Mouse (Mus musculus): ENCODE measurements around the gene Parvb. TPM values are rescaled to one million over a fixed set of nuclear protein-coding genes. Genes with fewer than 3 reads are reported as not detected.

Gene Parvb
- polyA plus RNA-seq, 1 experiment from 2014 or later: 9.5 TPM

GRCm38 (mm10) chr15:84207327-84207726 is 24.5 kb upstream of the Parvb start:
- no peak for ATAC-seq (ENCODE audit: low FRiP score)
- 94% methylated on average over 4 of the region's 4 CpGs for WGBS
- H3K9ac ChIP-seq (ENCODE audit: low read depth, low read length): no peak overlapping the region

GRCm38 (mm10) chr15:84209517-84210412 is 22.1 kb upstream of the Parvb start:
- no peak for DNase-seq (ENCODE audit: low spot score)
- Histone ChIP-seq H3K4me1 (replicated peaks; ENCODE audit: control insufficient read depth, insufficient read depth, low read length) (no peaks in the 10 kb centered on the region; the same call in 1 of the 2 replicates), H3K4me3 (ENCODE audit: low read depth, low read length) (no peak overlapping the region), H3K9ac (ENCODE audit: low read depth, low read length) (no peak overlapping the region), H3K9me3 (ENCODE audit: control insufficient read depth, low read length) (no peaks in the 10 kb centered on the region), H3K27me3 (ENCODE audit: control insufficient read depth, insufficient read depth, low read length) (no peaks in the 10 kb centered on the region), H3K27ac (ENCODE audit: low read depth, low read length) (no peak overlapping the region), H3K36me3 (ENCODE audit: control insufficient read depth, insufficient read depth, low read length) (peaks cover 11% of the 10 kb centered on the region), H3K4me2 (replicated peaks; ENCODE audit: low read depth, low read length) (no peak overlapping the region)
- ATAC-seq (ENCODE audit: low FRiP score): no peak
- WGBS: 87% methylated on average over 11 of the region's 11 CpGs

More at GRCm38 (mm10) chr15:84207327-84207726, 24.5 kb upstream of the Parvb start:
- Histone ChIP-seq H3K4me1 (replicated peaks; ENCODE audit: control insufficient read depth, insufficient read depth, low read length) (no peaks in the 10 kb centered on the region), H3K36me3 (ENCODE audit: control insufficient read depth, insufficient read depth, low read length) (peaks cover 11% of the 10 kb centered on the region), H3K27ac (ENCODE audit: low read depth, low read length) (no peak overlapping the region), H3K4me3 (ENCODE audit: low read depth, low read length) (no peak overlapping the region), H3K9me3 (ENCODE audit: control insufficient read depth, low read length) (no peaks in the 10 kb centered on the region), H3K27me3 (ENCODE audit: control insufficient read depth, insufficient read depth, low read length) (no peaks in the 10 kb centered on the region), H3K4me2 (replicated peaks; ENCODE audit: low read depth, low read length) (no peak overlapping the region)
- no peak for DNase-seq (ENCODE audit: low spot score)

GRCm38 (mm10) chr15:84210461-84210860 is 21.4 kb upstream of the Parvb start:
- no peak for DNase-seq (ENCODE audit: low spot score)
- WGBS: 94% methylated on average over 13 of the region's 13 CpGs
- H3K4me3 ChIP-seq (ENCODE audit: low read depth, low read length): no peak overlapping the region
- H3K9ac ChIP-seq (ENCODE audit: low read depth, low read length): no peak overlapping the region
- H3K9me3 ChIP-seq (ENCODE audit: control insufficient read depth, low read length): no peaks in the 10 kb centered on the region
- H3K4me2 ChIP-seq (replicated peaks; ENCODE audit: low read depth, low read length): no peak overlapping the region
- no peak for ATAC-seq (ENCODE audit: low FRiP score)
- H3K4me1 ChIP-seq (replicated peaks; ENCODE audit: control insufficient read depth, insufficient read depth, low read length): no peaks in the 10 kb centered on the region; the same call in 1 of the 2 replicates
- no peak overlapping the region for H3K27ac ChIP-seq (ENCODE audit: low read depth, low read length)
- H3K36me3 ChIP-seq (ENCODE audit: control insufficient read depth, insufficient read depth, low read length): peaks cover 11% of the 10 kb centered on the region
- H3K27me3 ChIP-seq (ENCODE audit: control insufficient read depth, insufficient read depth, low read length): no peaks in the 10 kb centered on the region

- Histone ChIP-seq H3K36me3 (ENCODE audit: control insufficient read depth, insufficient read depth, low read length) (peaks cover 11% of the 10 kb centered on the region), H3K4me2 (replicated peaks; ENCODE audit: low read depth, low read length) (no peak overlapping the region), H3K4me1 (replicated peaks; ENCODE audit: control insufficient read depth, insufficient read depth, low read length) (no peaks in the 10 kb centered on the region; the same call in 1 of the 2 replicates), H3K9ac (ENCODE audit: low read depth, low read length) (no peak overlapping the region), H3K4me3 (ENCODE audit: low read depth, low read length) (no peak overlapping the region), H3K27ac (ENCODE audit: low read depth, low read length) (no peak overlapping the region), H3K27me3 (ENCODE audit: control insufficient read depth, insufficient read depth, low read length) (no peaks in the 10 kb centered on the region), H3K9me3 (ENCODE audit: control insufficient read depth, low read length) (no peaks in the 10 kb centered on the region)
- ATAC-seq (ENCODE audit: low FRiP score): no peak
- WGBS: 90% methylated on average over 13 of the region's 13 CpGs
- DNase-seq (ENCODE audit: low spot score): no peak
These were observed 20.9 kb upstream of the Parvb start for GRCm38 (mm10) chr15:84210941-84211340.

- no peaks in the 10 kb centered on the region; the same call in 1 of the 2 replicates for H3K4me1 ChIP-seq (replicated peaks; ENCODE audit: control insufficient read depth, insufficient read depth, low read length)
- no peak overlapping the region for H3K9ac ChIP-seq (ENCODE audit: low read depth, low read length)
- no peak overlapping the region for H3K4me3 ChIP-seq (ENCODE audit: low read depth, low read length)
- ATAC-seq (ENCODE audit: low FRiP score) (no peak; the same call in 1 of the 2 replicates), DNase-seq (ENCODE audit: low spot score) (no peak)
- H3K9me3 ChIP-seq (ENCODE audit: control insufficient read depth, low read length): no peaks in the 10 kb centered on the region
- 75% methylated on average over 4 of the region's 4 CpGs for WGBS
- no peaks in the 10 kb centered on the region for H3K27me3 ChIP-seq (ENCODE audit: control insufficient read depth, insufficient read depth, low read length)
- no peak overlapping the region for H3K27ac ChIP-seq (ENCODE audit: low read depth, low read length)
- H3K4me2 ChIP-seq (replicated peaks; ENCODE audit: low read depth, low read length): no peak overlapping the region
- H3K36me3 ChIP-seq (ENCODE audit: control insufficient read depth, insufficient read depth, low read length): peaks cover 7% of the 10 kb centered on the region
These were observed 20.3 kb upstream of the Parvb start for GRCm38 (mm10) chr15:84211564-84211963.

GRCm38 (mm10) chr15:84212031-84212755 is 19.6 kb upstream of the Parvb start:
- peak; percentile 61 for ATAC-seq (ENCODE audit: low FRiP score)
- Histone ChIP-seq H3K9ac (ENCODE audit: low read depth, low read length) (no peak overlapping the region), H3K4me2 (replicated peaks; ENCODE audit: low read depth, low read length) (no peak overlapping the region), H3K27me3 (ENCODE audit: control insufficient read depth, insufficient read depth, low read length) (no peaks in the 10 kb centered on the region), H3K36me3 (ENCODE audit: control insufficient read depth, insufficient read depth, low read length) (peaks cover 4% of the 10 kb centered on the region; the same call in 1 of the 2 replicates), H3K4me1 (replicated peaks; ENCODE audit: control insufficient read depth, insufficient read depth, low read length) (peaks cover 2% of the 10 kb centered on the region; the same call in 1 of the 2 replicates), H3K27ac (ENCODE audit: low read depth, low read length) (no peak overlapping the region), H3K9me3 (ENCODE audit: control insufficient read depth, low read length) (no peaks in the 10 kb centered on the region), H3K4me3 (ENCODE audit: low read depth, low read length) (no peak overlapping the region)
- DNase-seq (ENCODE audit: low spot score): peak; percentile 96
- WGBS: 45% methylated on average over 6 of the region's 6 CpGs

- WGBS: 85% methylated on average over 2 of the region's 2 CpGs
- H3K36me3 ChIP-seq (ENCODE audit: control insufficient read depth, insufficient read depth, low read length): peaks cover 3% of the 10 kb centered on the region; the same call in 1 of the 2 replicates
These were observed 19.1 kb upstream of the Parvb start for GRCm38 (mm10) chr15:84212756-84213105.

GRCm38 (mm10) chr15:84213162-84213739 is 18.6 kb upstream of the Parvb start:
- Histone ChIP-seq H3K4me2 (replicated peaks; ENCODE audit: low read depth, low read length) (no peak overlapping the region), H3K4me1 (replicated peaks; ENCODE audit: control insufficient read depth, insufficient read depth, low read length) (peaks cover 9% of the 10 kb centered on the region), H3K27me3 (ENCODE audit: control insufficient read depth, insufficient read depth, low read length) (no peaks in the 10 kb centered on the region), H3K9ac (ENCODE audit: low read depth, low read length) (no peak overlapping the region), H3K9me3 (ENCODE audit: control insufficient read depth, low read length) (no peaks in the 10 kb centered on the region), H3K36me3 (ENCODE audit: control insufficient read depth, insufficient read depth, low read length) (no peaks in the 10 kb centered on the region; the same call in 1 of the 2 replicates), H3K4me3 (ENCODE audit: low read depth, low read length) (no peak overlapping the region), H3K27ac (ENCODE audit: low read depth, low read length) (no peak overlapping the region)
- 95% methylated on average over 6 of the region's 6 CpGs for WGBS
- DNase-seq (ENCODE audit: low spot score) (no peak), ATAC-seq (ENCODE audit: low FRiP score) (no peak)

More at GRCm38 (mm10) chr15:84212756-84213105, 19.1 kb upstream of the Parvb start:
- Histone ChIP-seq H3K27me3 (ENCODE audit: control insufficient read depth, insufficient read depth, low read length) (no peaks in the 10 kb centered on the region), H3K27ac (ENCODE audit: low read depth, low read length) (no peak overlapping the region), H3K4me3 (ENCODE audit: low read depth, low read length) (no peak overlapping the region), H3K4me2 (replicated peaks; ENCODE audit: low read depth, low read length) (no peak overlapping the region), H3K9me3 (ENCODE audit: control insufficient read depth, low read length) (no peaks in the 10 kb centered on the region), H3K9ac (ENCODE audit: low read depth, low read length) (no peak overlapping the region), H3K4me1 (replicated peaks; ENCODE audit: control insufficient read depth, insufficient read depth, low read length) (peaks cover 5% of the 10 kb centered on the region; the same call in 1 of the 2 replicates)
- DNase-seq (ENCODE audit: low spot score): no peak
- no peak for ATAC-seq (ENCODE audit: low FRiP score)

Measured in hindbrain, embryonic 11.5 days (tissue).